Mouse (Mus musculus): ENCODE results near the gene Psme4.
"Not testable (repeated sequence)": the region's sequence is repeated elsewhere in the genome, so short reads cannot be mapped to it uniquely, and the experiment has no call there.

The Psme4 gene

DNA sequence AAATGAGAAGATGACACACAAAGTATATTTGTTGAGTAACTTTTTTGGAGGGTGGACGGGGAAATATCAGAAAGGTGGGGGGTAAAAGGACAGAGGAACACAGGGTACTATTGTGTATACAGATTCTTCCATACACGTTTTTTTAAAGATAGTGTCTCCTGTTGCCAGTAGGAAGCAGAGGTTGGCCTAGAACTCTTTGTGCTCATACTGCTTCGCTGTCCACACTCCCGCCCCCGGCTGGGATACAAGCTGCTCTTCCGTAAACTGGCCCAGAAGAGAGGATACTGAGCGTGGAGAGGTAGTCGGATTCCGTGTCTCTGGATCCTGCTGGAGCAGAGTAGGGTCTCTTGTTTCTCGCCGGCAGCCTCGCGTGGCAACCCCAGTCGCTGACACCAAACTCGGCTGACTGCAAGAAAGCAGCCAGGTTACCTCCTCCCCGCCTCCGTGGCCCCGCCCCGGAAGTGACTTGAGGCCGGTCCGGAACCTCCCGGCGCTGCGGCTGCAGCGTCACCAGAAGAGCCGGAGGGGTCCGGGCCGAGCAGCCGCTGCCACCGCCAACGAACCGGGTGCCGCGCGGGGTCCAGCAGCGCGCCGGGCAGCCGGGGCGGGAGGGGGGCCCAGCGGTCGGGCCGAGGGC is at the start of gene Psme4:
Gene Psme4 (plus strand): TSS at position 460 of the 637 bp plus-strand sequence.
- peak; percentile 94 to 96 for DNase-seq

DNA sequence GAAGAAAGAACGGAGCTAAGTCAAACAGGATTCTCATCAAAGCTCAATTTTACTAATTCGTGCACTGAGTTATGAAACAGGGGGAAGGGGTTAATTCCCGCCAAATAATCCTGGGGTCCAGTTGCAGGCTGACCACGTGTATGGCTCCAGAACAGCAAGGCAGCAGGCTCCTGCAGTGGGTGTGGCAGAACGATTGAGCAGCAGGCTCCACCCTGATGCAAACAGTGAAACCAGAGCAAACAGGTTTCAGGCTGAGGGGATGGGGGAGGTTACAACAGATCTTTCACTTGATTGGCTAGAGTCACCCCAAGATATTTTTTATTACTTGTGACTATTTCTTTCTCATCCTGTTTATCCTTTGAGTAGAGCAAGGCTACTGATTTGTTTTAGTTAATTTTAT is 48.1 kb upstream of the Psme4 start:
- no peak for DNase-seq

DNA sequence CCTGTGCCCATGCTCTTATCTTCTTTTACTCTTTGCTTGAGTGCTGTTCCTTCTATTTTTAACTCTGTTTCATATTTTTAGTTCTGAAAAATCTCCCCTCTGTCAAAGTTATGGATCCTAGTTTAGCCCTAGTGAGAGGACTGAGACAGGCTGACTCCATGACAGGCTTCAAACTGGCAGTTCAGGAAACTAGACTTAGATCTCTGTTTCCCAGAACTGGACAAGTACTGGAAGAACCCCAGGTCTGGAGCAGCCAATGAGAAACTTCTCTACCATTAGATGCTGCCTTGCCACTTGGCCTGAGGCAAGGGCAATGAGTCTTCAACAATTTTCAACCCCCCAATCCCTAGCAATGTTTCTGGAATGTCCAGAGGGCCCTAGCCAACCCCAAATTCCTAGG is 40.8 kb upstream of the Psme4 start:
- no peak for DNase-seq

DNA sequence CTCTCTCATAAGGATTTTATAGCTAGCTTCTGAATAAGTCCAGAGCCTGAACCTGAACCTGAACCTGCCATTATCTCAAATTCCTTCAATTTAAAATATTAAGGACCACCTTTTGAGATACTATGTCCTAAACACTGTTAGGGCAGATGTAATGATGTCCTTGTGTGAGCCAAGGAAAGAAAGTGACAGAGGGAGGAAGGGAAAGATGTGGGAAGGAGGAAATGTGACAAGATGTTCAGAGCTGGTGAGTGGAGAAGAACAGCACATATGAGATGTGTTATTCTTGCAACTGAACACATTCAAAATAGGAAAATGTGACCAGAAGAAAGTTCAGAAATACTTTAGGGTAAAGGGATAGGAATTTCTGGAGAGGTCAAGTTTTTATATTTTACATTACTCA is 38.1 kb upstream of the Psme4 start:
- no peak for DNase-seq

DNA sequence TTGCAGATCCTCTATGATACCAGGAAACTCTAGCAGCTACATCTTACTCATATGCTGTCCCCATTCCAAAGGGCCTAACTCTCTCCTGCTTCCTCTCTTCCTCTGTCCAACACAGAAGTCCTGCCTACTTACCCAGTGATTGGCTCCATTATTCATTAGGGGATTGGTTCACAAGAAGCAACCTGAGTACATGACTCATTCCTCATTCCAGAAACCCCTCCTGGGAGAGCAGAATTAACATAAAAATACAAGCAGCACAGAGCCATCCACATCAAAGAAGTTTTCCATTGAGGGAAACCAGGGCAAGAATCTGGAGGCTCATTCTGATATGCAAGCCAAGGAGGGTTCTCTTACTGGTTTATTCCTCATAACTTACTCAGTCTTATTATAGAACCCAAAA is 27.5 kb upstream of the Psme4 start:
- DNase-seq = no peak

DNA sequence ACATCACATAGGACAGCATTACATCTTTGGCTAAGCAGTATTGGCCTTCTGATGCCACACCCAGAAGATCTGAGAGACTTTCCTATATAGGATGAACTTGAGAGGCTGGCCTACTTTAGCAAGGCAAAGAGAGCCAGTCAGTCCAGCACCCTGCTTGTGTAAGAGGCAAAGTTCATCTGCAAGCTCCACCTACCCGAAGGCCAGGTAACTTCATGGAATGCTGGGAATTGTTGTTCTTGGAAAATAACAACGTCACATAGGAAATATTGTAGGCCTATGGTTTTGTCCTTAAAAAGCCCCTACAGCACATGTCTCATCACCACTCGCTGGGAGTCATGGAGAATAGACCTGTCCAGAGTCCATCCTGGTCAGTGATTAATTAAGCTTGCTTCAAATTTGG is 22.6 kb upstream of the Psme4 start:
- DNase-seq = no peak

DNA sequence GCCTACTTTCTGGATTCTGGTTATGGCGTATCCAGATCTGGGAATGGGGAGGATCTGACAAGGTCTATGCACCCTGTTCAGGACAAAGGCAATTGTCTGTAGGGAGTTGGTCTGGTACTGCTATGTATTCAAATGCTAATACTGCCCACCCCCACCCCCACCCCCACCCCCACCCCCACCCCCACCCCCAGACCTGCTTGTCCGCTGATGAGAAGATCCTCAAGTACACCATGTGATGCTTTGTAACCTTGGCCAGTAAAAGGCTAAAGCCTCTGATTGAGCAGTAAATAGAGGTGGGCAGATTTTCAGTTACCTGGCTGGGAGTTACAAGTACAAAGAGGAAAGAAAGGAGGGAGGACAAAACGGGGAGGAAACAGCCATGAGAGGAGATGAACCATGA is 21.9 kb upstream of the Psme4 start:
- no peak for DNase-seq

DNA sequence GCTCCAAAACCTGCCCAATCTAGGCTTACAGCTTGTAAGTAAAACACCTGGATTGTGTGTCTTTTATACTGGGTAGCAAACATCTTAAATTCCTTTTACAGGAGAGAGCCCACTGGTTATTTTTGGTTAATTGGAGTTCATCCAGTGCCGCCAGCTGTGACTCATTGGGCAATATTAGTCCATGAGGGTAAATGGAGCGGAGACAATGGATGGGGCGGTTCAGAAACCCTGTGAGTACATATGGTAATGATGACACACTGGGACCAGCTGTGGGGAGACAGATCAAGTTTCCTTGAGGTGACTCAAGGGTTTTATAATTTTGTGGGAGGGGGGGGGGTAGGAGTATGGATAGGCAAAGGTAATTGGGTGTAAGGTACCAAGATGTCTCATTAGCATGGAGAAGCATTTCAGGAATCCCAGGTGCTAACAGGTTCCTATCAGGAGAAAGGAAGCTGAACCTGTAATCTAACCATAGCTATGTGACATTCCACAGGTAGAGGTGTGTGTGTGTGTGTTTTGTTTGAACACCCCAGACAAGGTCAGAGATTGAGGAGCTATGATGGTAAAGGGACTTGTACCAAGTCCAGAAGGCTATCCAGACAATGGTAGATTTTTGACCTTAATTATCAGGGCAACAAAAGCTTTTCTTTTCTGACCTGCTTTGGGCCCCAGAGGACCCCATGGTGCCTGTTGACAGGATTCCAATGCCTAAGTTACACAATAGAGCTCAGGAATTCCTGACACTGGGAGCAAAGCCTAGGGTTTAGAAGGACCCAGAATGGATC is 21.3 kb upstream of the Psme4 start:
- no peak for DNase-seq

DNA sequence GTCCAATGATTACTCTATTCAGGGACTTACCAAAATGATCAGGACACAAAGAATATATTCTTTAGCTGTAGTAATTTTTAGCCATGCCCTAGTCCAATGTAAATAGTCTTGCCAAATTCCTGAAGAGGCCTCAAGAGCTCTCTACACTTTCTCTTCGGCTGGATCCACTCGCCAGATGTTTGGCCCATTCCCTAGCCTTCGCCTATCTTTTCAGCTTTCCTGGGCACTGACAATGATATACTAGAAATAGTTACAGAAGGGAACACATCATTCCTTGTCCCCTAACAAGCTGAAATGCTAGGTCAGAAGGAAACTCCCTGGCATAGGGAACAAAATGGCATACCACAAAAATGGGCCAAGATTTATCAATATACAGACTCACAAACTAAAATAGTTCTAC is 18.6 kb upstream of the Psme4 start:
- DNase-seq = no peak

DNA sequence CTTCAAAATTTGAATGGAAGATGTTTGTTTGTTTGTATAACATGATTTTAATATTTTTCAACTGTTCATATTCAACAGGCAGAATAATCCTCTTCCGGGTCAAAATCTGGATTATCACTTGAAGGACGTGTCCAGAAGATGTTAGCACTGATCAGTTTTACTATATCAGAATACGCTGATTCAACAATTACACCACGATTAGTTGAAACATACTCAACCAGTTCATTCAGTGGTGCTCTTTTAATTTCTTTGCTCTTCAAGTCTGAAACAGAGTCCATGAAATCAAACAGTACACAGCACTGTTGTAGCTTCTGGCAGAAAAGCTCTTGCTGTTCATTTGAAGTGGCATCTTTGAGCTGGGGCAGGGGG is 17.1 kb upstream of the Psme4 start:
- not testable (repeated sequence) for DNase-seq

DNA sequence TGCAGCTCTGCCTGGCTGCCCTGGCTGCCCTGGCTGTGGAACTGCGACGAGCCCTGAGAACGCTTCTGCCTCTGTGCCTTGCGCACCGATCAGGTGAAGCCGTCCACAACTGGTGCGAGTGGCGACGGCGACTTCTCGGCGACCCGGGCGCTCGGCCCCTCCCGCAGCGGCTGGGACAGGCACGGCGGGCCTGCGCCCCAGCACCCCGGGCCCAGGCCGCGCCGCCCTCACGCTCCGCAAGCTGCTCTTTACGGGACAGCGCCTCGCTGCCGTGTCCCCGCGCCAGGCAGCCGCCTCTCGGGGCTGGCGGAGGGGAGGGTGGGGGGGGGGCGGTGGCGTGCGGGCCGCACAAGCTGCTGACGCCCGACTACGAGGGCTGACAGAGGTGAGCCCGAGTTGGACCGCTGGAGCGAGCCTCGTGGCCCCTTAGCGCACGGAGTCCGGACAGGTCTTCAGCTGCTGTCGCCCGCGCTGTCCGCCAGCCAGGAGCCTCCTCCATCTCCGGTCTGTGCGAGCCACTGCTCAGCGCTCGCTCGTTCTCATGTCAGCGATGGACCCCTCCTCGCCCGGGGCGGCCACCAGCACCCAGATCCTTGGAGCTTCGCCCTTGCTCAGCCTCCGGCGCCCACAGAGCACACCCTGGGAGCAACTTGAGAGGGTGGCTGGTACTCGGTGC is 16.5 kb upstream of the Psme4 start:
- peak; percentile 36 to 49 for DNase-seq

DNA sequence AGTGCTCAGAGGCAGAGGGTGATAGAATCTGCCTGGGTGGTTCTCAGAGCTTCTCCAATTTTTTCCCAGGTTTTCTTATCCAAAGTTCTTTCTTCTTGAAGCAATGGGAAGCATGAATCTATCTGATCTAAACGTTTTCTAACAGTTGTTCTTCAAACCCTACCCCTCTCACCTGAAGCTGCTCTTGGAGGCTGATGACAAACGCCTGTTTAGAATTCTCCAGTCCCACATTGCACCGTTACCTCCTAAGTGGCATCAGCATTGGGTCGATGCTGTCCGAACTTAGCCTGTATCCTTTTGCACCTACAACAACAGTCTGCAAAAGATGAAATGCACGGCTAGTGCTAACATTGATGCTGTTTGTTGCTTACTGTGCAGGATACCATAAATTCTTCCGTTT is 10.1 kb upstream of the Psme4 start:
- no peak for DNase-seq

DNA sequence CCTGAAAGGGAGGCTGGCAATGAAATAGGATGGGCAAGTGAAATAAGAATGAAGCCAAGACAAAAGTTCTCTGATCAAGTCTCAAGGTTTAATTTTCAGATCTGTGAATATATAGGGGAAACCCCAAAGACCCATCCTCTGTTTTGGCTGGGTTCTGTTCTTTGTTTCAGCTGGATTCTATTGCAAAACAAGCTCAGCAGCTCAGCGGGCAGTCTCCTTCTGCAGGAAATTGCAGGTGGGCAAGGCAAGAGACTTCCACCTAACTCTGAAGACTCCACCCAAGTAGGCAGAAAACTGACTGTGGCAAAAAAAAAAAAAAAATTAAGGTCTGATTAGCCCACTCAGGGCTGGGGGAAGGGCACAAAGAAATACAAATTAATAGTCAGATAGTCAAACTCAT is 9.6 kb upstream of the Psme4 start:
- no peak for DNase-seq

DNA sequence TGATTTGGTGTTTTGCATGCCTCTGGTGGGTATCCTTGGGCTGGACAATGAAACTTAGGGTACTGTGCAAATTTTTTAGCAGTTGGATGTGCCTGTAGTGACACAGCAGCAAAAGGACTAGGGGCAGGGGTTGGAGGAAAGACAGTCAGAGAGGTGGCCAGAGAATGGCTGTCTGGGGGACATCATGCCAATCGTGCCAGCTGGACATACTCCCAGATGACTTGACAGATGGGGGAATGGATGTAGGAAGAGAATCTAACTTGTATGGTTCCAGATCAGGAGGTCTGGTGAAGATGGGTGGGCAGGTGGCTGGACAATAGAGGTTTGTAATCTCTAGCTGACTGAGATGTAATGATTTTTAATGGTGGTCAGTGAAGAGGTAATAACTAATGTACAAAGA is 6.5 kb upstream of the Psme4 start:
- no peak for DNase-seq

DNA sequence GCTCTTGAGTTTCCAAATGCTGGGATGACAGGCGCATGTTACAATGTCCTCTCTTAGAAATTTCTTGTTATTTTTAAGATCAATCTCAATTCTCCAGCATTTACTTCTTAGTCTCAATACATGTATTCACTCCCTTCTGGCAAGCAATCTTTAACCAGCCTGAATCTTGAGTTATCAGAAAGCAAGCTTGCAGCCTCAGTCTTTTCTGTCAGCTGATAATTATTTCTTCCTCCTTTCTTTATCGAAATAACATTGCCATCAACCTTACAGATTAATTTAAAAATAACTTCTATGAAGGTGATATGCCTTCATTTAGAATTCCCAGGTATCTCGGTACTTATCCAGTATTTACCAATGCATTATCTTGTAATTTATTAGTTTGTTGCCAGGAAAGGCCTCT is 709 bp upstream of the Psme4 start:
- no peak for DNase-seq

DNA sequence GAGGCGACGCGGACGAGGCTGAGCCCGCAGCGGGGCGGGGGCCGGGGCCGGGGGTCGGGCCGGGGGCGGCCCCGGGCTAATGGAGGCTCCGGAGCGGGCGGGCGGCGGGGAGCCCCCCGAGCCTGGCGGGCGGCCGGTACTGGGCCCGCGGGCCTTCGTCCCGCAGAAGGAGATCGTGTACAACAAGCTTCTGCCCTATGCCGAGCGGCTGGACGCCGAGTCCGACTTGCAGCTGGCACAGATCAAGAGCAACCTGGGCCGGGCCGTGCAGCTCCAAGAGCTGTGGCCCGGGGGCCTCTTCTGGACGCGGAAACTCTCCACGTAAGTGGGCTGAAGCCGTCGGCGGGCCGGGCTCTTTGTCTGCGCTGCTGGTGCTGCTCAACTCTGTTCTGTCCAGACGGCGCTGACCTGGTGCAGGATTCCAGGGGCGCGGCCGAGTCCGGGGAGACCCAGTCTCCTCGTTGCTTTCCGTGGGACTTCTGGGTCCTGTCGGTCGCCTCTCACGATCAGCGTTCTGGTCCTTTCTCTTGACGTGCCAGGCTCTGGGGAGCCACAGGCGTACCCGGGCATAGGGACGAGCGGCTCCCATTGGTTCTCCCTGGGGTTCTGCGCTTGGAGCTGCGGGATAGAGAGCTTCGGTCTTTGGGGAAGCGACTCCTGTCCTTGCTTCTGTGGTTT is 517 bp downstream of the Psme4 start:
- peak; percentile 53 to 66 for DNase-seq

DNA sequence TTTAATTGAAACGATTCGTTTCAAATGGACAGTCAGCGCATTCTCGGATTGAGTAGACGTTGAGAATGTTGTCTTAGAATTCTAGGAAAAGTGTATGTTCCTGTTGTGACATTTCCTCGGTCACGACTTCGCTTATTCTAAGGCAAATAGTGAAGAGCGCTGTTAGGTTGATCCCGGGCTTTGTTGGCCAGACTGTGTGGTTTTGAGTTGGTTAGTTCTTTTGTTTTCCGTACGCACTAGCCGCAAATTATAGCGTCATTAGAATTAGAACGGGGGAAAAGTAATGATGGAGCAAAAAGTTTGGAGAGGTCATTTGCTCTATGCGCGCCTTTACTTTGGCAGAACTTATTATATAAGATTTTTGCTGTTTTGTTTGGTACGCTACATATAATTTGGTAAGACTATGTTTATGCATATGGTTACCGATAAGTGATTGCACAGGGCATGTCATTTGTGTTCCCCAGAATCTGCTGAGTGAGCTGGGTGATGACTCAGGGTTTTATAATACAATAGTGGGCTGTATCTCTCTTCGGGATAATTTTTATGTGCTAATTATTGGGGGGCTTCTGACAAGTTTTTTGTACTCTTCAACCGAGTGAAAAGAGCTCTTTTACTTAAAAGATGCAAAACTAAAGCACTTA is 1.4 kb downstream of the Psme4 start:
- DNase-seq = no peak

DNA sequence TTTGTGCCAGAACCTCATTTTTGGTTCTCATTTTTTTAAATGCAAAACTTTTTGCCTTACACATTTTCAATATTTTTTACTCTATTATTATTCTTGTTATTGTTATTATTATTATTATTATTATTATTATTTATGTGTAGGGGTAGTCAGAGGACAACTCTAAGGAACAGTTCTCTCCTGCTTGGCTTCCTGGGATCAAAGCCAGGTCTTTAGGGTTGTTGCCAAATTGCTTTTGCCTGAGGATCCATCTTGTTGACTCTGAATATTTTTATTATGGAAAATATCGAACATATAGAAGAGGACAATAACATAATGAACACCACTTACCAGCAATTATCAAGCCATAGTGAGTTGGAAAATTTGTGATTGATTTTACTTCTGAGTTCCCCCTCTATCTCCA is 3.1 kb downstream of the Psme4 start:
- peak; percentile 53 to 54 for DNase-seq

DNA sequence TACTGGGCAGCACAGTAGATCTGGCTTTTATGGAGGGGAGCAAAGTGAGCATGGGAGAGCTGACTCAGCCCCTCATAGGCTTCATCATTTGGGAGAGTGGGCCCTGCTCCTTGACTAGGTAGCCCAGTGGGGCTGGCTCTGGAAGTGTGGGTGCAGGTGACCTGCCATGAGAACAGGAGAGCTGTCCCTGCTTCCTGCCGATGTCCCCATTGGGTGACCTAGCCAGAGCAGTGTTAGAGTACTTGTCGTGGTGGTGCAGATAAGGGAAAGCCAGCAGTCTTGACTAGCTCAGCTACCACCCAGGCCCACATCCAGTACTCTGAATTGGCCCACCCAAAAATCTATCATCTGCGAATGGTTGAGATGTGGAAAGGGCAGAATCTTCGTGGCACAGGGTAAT is 6.0 kb downstream of the Psme4 start:
- DNase-seq = no peak

DNA sequence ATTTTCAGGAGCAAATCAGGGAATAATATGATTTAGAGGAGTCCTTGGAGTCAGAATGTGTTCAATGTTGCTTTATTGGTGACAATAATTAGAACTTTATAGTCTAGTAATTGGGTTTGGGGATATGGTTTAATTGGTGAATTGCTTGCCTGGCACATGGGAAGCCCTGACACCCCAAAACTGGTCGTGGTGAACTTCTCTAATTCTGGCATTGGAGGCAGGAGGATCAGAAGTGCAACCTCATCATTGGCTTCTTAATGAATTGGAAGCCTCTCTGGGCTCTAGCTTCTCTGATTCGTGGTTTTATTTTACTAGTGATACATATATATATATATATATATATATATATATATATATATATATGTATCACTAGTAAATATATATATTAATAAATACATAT is 9.4 kb downstream of the Psme4 start:
- DNase-seq = no peak

DNA sequence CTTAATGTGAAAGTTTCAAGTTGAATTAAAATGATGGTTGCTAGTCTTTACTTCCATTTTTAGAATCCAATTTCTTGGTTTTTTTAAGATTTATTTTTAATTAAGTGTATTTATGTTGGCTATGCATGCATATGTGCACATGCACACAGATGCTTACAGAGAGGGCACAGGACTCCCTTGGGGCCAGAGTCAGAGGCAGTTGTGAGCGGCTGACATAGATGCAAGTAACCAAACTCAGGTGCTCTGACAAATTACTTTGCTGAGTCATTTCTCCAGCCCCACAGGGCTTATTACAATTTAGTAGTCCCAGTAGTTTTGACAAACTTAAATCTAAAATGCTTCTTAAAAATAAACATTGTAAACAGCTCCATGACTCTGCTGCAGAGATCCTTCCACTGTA is 10.1 kb downstream of the Psme4 start:
- DNase-seq = no peak

DNA sequence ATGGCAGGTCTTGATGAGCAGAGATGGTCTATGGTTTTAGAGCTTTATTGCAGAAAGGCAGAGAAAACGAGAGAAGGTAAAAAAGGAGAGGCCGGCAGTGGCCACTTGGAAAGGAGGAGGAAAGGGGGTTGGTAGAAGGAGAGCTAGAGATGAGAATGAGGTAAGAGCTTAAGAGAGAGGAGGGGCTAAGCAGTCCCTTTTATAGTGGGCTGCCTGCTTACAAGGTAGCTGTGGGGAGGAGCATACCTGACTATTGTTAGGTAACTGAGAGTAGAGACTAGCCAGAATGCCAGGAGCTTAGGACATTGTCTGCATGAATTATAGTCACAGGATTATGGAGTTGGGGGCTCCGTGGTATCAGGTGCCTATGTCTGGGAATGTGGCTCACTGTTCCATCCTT is 14.0 kb downstream of the Psme4 start:
- DNase-seq = no peak
